Mouse (Mus musculus) erythroblast, embryonic 14.5 days (primary cell): ENCODE results near the gene Gns.

Experiments
- GATA1 ChIP-seq: IDR thresholded peaks from 2 replicates; pipeline ENCODE4 v1.6.1; 2012; ENCODE audit warnings: low read length, inconsistent platforms, mixed read lengths
- TAL1 ChIP-seq: IDR thresholded peaks from 3 replicates; pipeline ENCODE4 v1.6.1; 2012; ENCODE audit warnings: low read length, inconsistent platforms, mixed read lengths

- no peak for TF ChIP-seq TAL1
- TF ChIP-seq GATA1 = no peak
These were observed 30.0 kb downstream of the Gns start for GRCm38 (mm10) chr10:121394789-121395325.
